18 mouse cellular contexts compared by ENCODE assay signal in genomic region chr3:157724542-157724941, GRCm38 (mm10).
"Had no signal": no experiment of that assay in that cellular context is flagged by ENCODE, and none has a peak within 500 bp of the region (broad histone marks: within the 10 kb centered on the region; RNA-seq: fewer than 3 reads in every experiment).

No protein-coding gene starts in this region.

- H3K36me3 ChIP-seq: lung, embryonic 15.5 days; midbrain, embryonic 12.5 days; neural tube, embryonic 12.5 days; stomach, embryonic 15.5 days had no signal

- H3K9ac ChIP-seq: liver, embryonic 14.5 days; lung, embryonic 15.5 days; midbrain, embryonic 12.5 days; neural tube, embryonic 12.5 days; stomach, embryonic 15.5 days had no signal

- DNase-seq: lung, adult 2 months; lung, postnatal 14 days; lung, postnatal 36 days; midbrain, embryonic 14.5 days; right cerebral cortex, postnatal 14 days; thymus, adult 2 months; thymus, postnatal 25 days; thymus, postnatal 4 days had no signal

- H3K4me2 ChIP-seq: lung, embryonic 15.5 days; midbrain, embryonic 12.5 days; neural tube, embryonic 12.5 days; stomach, embryonic 15.5 days had no signal

- H3K27me3 ChIP-seq: lung, embryonic 15.5 days; midbrain, embryonic 12.5 days; neural tube, embryonic 12.5 days; stomach, embryonic 15.5 days had no signal

- H3K9me3 ChIP-seq: lung, embryonic 15.5 days; megakaryocyte, embryonic 14.5 days; midbrain, embryonic 12.5 days; neural tube, embryonic 12.5 days; stomach, embryonic 15.5 days had no signal

- ATAC-seq: lung, postnatal 0 days; midbrain, embryonic 16.5 days had no signal

- H3K4me3 ChIP-seq: lung, embryonic 15.5 days; megakaryocyte, embryonic 14.5 days; midbrain, embryonic 12.5 days; neural tube, embryonic 12.5 days; stomach, embryonic 15.5 days had no signal

- H3K4me1 ChIP-seq: lung, embryonic 15.5 days; midbrain, embryonic 12.5 days; neural tube, embryonic 12.5 days; stomach, embryonic 15.5 days had no signal

- H3K27ac ChIP-seq: liver, embryonic 14.5 days; lung, embryonic 15.5 days; macrophage; midbrain, embryonic 12.5 days; neural tube, embryonic 12.5 days; stomach, embryonic 15.5 days; stomach, postnatal 0 days had no signal
